Mouse (Mus musculus): ENCODE results near the gene Luc7l3.
"Not testable (repeated sequence)": the region's sequence is repeated elsewhere in the genome, so short reads cannot be mapped to it uniquely, and the experiment has no call there.

GRCm38 (mm10) chr11:94266155-94266554 is 55.6 kb downstream of the Luc7l3 start:
- TF ChIP-seq CTCF (IDR thresholded peaks at IDR 0.05; ENCODE audit: control insufficient read depth, insufficient read depth, insufficient read length); MYOG (IDR thresholded peaks at IDR 0.05; ENCODE audit: control insufficient read depth, extremely low read depth, insufficient read length); MAX (IDR thresholded peaks at IDR 0.05); USF1 (IDR thresholded peaks at IDR 0.05; ENCODE audit: low read depth); MYOD1 (IDR thresholded peaks at IDR 0.05; ENCODE audit: control insufficient read depth, insufficient read length, low read depth); CEBPB (IDR thresholded peaks at IDR 0.05; ENCODE audit: low read depth): not testable (repeated sequence)
